Mouse (Mus musculus) midbrain, embryonic 16.5 days (tissue): ENCODE data around the gene Gm10282. TPM values are rescaled to one million over a fixed set of nuclear protein-coding genes. Genes with fewer than 3 reads are reported as not detected.

Experiments used
- ATAC-seq: fragments of 200-750 bp; cut with Nextera tagmentation; 2 replicates; pipeline ENCODE4 v1.8.0; 2017; ENCODE audit warnings: moderate TSS enrichment
- H3K27ac ChIP-seq: fragments of 300-500 bp; sonication (generic); 2 replicates; pipeline ENCODE4 v1.5.1; 2014; ENCODE audit warnings: mild to moderate bottlenecking, low read length, mixed read lengths
- H3K27me3 ChIP-seq: fragments of 300-500 bp; sonication (generic); 2 replicates; pipeline ENCODE4 v1.6.1; 2014; ENCODE audit warnings: low read depth, low read length, mixed read lengths; ENCODE audit not compliant: control insufficient read depth, insufficient read depth
- H3K36me3 ChIP-seq: fragments of 300-500 bp; sonication (generic); 2 replicates; pipeline ENCODE4 v1.6.1; 2014; ENCODE audit warnings: mild to moderate bottlenecking, low read length, moderate library complexity, mixed read lengths; ENCODE audit not compliant: control insufficient read depth, insufficient read depth
- H3K4me1 ChIP-seq: fragments of 300-500 bp; sonication (generic); 2 replicates; pipeline ENCODE4 v1.6.1; 2014; ENCODE audit warnings: mild to moderate bottlenecking, low read length, mixed read lengths; ENCODE audit not compliant: control insufficient read depth, insufficient read depth
- H3K4me2 ChIP-seq: fragments of 300-500 bp; sonication (generic); 2 replicates; pipeline ENCODE4 v1.6.1; 2014; ENCODE audit warnings: mild to moderate bottlenecking, low read length, mixed read lengths
- H3K4me3 ChIP-seq: fragments of 300-500 bp; sonication (generic); 2 replicates; pipeline ENCODE4 v1.5.1; 2014; ENCODE audit warnings: low read depth, mild to moderate bottlenecking, low read length, moderate library complexity, mixed read lengths
- H3K9ac ChIP-seq: fragments of 300-500 bp; sonication (generic); 2 replicates; pipeline ENCODE4 v1.6.1; 2014; ENCODE audit warnings: low read depth, low read length, mixed read lengths
- H3K9me3 ChIP-seq: fragments of 300-500 bp; sonication (generic); replicated peaks from 2 replicates; pipeline ENCODE4 v1.6.1; 2014; ENCODE audit warnings: mild to moderate bottlenecking, low read length, mixed read lengths; ENCODE audit not compliant: control insufficient read depth, poor library complexity, severe bottlenecking
- WGBS: fragments of 180-500 bp; shearing (Covaris S2); extraction: QIAGEN DNeasy Blood & Tissue Kit; methylation state at CpG from one replicate; pipeline ENCODE4 v1.1.7; 2014; 5-methylcytosine and 5-hydroxymethylcytosine counted together
- polyA plus RNA-seq: library from polyadenylated mRNA; unstranded; fragments of >200 nt; fragmentation: Nextera tagmentation; extraction: Ambion mirVana; gene quantifications from 2 replicates; pipeline ENCODE4 v1.2.1, GENCODE M21; 2015

Gene Gm10282
- polyA plus RNA-seq, 1 experiment from 2014 or later = 9.7 TPM

DNA sequence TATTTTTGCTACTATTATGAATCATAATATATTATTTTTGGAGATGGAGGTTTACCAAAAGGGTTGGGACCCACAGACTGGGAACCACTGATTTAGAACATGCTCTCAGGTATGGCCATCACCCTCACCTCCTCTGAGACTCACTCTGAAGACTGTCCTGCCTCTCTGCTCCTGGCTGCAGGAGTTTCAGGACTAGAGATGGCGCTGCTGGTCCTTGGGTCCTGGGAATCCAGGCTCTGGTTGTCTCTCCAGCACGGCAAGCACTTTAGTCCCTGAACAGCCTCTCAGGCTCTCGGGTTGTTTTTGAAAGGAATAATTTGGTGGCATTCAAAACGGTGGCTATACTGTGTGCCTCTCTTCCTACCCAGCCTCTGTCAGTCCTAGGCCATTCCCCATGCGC, 43.2 kb downstream of the Gm10282 start:
- ATAC-seq = no peak
- 54% methylated on average over 5 of the region's 5 CpGs for WGBS

DNA sequence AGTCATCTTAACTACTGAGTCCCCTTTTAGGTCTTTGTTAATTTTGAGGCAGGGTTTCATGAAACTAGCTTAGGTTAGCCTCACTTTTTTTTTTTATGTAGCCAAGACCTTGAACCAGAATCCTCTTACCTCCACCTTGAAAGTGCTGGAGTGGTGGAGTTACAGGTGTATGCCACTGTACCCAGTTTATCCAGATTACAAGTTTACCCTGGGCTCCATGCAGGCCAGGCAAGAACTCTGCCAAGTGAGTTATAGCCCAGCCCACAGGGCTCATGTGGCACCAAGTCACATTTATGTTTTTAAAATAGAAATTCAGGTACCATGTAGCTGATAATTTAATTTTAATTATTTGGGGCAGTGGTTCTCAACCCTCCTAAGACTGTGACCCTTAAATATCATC, 43.6 kb downstream of the Gm10282 start:
- Histone ChIP-seq H3K4me2 (no peak overlapping the region), H3K4me1 (no peaks in the 10 kb centered on the region), H3K27ac (no peak overlapping the region), H3K36me3 (peaks cover 2% of the 10 kb centered on the region; the same call in 1 of the 2 replicates), H3K9ac (no peak overlapping the region), H3K4me3 (no peak overlapping the region), H3K27me3 (no peaks in the 10 kb centered on the region), H3K9me3 (no peaks in the 10 kb centered on the region)
- ATAC-seq = no peak

More for the DNA sequence above, 43.2 kb downstream of the Gm10282 start:
- Histone ChIP-seq H3K36me3 (peaks cover 2% of the 10 kb centered on the region; the same call in 1 of the 2 replicates), H3K9ac (no peak overlapping the region), H3K27ac (no peak overlapping the region), H3K4me3 (no peak overlapping the region), H3K4me2 (no peak overlapping the region), H3K27me3 (no peaks in the 10 kb centered on the region), H3K4me1 (no peaks in the 10 kb centered on the region), H3K9me3 (no peaks in the 10 kb centered on the region)

GRCm38 (mm10) chr8:72261019-72261418, 44.0 kb downstream of the Gm10282 start:
- Histone ChIP-seq H3K27ac (no peak overlapping the region), H3K4me3 (no peak overlapping the region), H3K4me1 (no peaks in the 10 kb centered on the region), H3K9ac (no peak overlapping the region), H3K27me3 (no peaks in the 10 kb centered on the region), H3K4me2 (no peak overlapping the region), H3K36me3 (peaks cover 2% of the 10 kb centered on the region; the same call in 1 of the 2 replicates), H3K9me3 (no peaks in the 10 kb centered on the region)
- peak; percentile 52 for ATAC-seq
- WGBS = 33% methylated on average over 2 of the region's 2 CpGs

GRCm38 (mm10) chr8:72260585-72260984, 44.5 kb downstream of the Gm10282 start:
- ATAC-seq = no peak
- Histone ChIP-seq H3K4me1 (no peaks in the 10 kb centered on the region), H3K4me3 (no peak overlapping the region), H3K4me2 (no peak overlapping the region), H3K27me3 (no peaks in the 10 kb centered on the region), H3K27ac (no peak overlapping the region), H3K36me3 (peaks cover 4% of the 10 kb centered on the region; the same call in 1 of the 2 replicates), H3K9ac (no peak overlapping the region), H3K9me3 (no peaks in the 10 kb centered on the region)
- 49% methylated on average over 4 of the region's 4 CpGs for WGBS

- Histone ChIP-seq H3K9ac (no peak overlapping the region), H3K4me1 (no peaks in the 10 kb centered on the region), H3K4me3 (no peak overlapping the region), H3K4me2 (no peak overlapping the region), H3K36me3 (peaks cover 8% of the 10 kb centered on the region), H3K9me3 (no peaks in the 10 kb centered on the region), H3K27ac (no peak overlapping the region), H3K27me3 (no peaks in the 10 kb centered on the region)
- WGBS = 89% methylated on average over 2 of the region's 2 CpGs
- no peak for ATAC-seq
These were observed 45.2 kb downstream of the Gm10282 start for GRCm38 (mm10) chr8:72259862-72260261.

- no peak for ATAC-seq
These were observed 47.2 kb downstream of the Gm10282 start for GRCm38 (mm10) chr8:72257902-72258238.

DNA sequence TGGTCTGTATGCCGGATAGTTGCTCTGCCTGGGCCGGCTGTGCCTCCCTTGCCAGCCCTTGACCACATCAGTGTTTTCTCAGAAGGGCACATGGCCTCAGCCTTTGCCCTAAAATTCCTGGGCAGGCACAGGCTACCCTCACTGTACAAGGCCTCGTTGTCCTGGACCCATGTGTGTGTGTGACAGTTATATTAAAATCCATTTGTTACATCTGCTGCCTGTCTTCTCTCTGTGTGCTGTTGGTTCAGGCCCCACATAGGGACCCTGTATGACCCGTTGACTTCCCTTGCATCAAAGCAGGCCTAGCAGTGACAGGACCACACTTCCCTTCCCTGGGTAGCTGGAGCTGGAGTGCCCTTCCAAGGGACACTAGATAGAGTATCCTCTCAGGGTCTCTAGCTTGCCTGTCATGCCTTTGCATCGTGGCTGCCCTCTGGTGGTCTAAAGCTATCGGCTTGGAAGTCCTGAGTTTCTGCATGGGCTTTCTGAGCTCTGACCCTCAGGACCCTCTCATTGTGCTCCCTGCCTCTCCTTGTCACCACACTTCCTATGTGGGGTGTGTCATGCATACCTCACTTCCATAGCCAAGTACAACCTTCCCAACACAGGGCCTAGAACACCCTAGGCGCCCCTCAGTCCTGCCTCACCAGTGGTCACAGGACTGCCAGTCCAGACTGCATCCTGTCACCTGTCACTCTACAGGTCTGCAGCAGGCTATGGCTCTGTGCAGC, 47.7 kb downstream of the Gm10282 start:
- H3K27ac ChIP-seq = no peak overlapping the region
- H3K36me3 ChIP-seq = peaks cover 25% of the 10 kb centered on the region
- H3K4me3 ChIP-seq = no peak overlapping the region
- H3K27me3 ChIP-seq = no peaks in the 10 kb centered on the region
- H3K4me1 ChIP-seq = no peaks in the 10 kb centered on the region
- no peak overlapping the region for H3K9ac ChIP-seq
- WGBS = 54% methylated on average over 7 of the region's 7 CpGs
- no peak overlapping the region for H3K4me2 ChIP-seq
- H3K9me3 ChIP-seq = no peaks in the 10 kb centered on the region
- ATAC-seq = peak; percentile 57; the same call in 1 of the 2 replicates

More at GRCm38 (mm10) chr8:72257902-72258238, 47.2 kb downstream of the Gm10282 start:
- WGBS = 85% methylated on average over 1 of the region's 1 CpGs
- Histone ChIP-seq H3K4me2 (no peak overlapping the region), H3K4me3 (no peak overlapping the region), H3K36me3 (peaks cover 20% of the 10 kb centered on the region), H3K27ac (no peak overlapping the region), H3K9me3 (no peaks in the 10 kb centered on the region), H3K9ac (no peak overlapping the region), H3K4me1 (no peaks in the 10 kb centered on the region), H3K27me3 (no peaks in the 10 kb centered on the region)

Other genes starting within 250 kb of the Gm10282 start
- gene Olfr373, start 222.1 kb downstream of the Gm10282 start, polyA plus RNA-seq = not detected in 2 replicates
- 0.04 TPM in 1 of 2 replicates, not detected in the other for gene Olfr374, start 198.2 kb downstream of the Gm10282 start, polyA plus RNA-seq
- gene Tpm4, start 170.3 kb downstream of the Gm10282 start, polyA plus RNA-seq = 151 and 168 TPM in 2 replicates
- 84.5 and 96.5 TPM in 2 replicates for gene Rab8a, start 144.1 kb downstream of the Gm10282 start, polyA plus RNA-seq
- gene Hsh2d, start 115.6 kb downstream of the Gm10282 start, polyA plus RNA-seq = not detected in 2 replicates
- 0.11 TPM in 1 of 2 replicates, not detected in the other for gene Cib3, start 92.4 kb downstream of the Gm10282 start, polyA plus RNA-seq
- not detected in 2 replicates for gene Gm11034, start 91.6 kb downstream of the Gm10282 start, polyA plus RNA-seq
- gene Fam32a, start 85.5 kb downstream of the Gm10282 start, polyA plus RNA-seq = 111 and 112 TPM in 2 replicates
- gene Ap1m1, start 65.2 kb downstream of the Gm10282 start, polyA plus RNA-seq = 288 and 297 TPM in 2 replicates
- gene Klf2, start 13.8 kb upstream of the Gm10282 start, polyA plus RNA-seq = 3.6 and 4.0 TPM in 2 replicates
- 56.4 and 57.9 TPM in 2 replicates for gene Eps15l1, start 116.2 kb upstream of the Gm10282 start, polyA plus RNA-seq
- 1.0 and 1.2 TPM in 2 replicates for gene Calr3, start 138.6 kb upstream of the Gm10282 start, polyA plus RNA-seq
- 17.5 and 20.2 TPM in 2 replicates for gene 1700030K09Rik, start 138.6 kb upstream of the Gm10282 start, polyA plus RNA-seq
- gene Cherp, start 170.0 kb upstream of the Gm10282 start, polyA plus RNA-seq = 55.3 and 55.7 TPM in 2 replicates
- gene Slc35e1, start 187.4 kb upstream of the Gm10282 start, polyA plus RNA-seq = 8.2 and 8.8 TPM in 2 replicates
- 16.7 and 17.8 TPM in 2 replicates for gene Med26, start 243.0 kb upstream of the Gm10282 start, polyA plus RNA-seq